Mouse (Mus musculus): ENCODE results near the gene Dock2. TPM values are rescaled to one million over a fixed set of nuclear protein-coding genes. Genes with fewer than 3 reads are reported as not detected.
"Not testable (repeated sequence)": the region's sequence is repeated elsewhere in the genome, so short reads cannot be mapped to it uniquely, and the experiment has no call there.

The Dock2 gene
- polyA plus RNA-seq (2012; rRNA removed) = 5.3 and 8.7 TPM in 2 replicates

DNA sequence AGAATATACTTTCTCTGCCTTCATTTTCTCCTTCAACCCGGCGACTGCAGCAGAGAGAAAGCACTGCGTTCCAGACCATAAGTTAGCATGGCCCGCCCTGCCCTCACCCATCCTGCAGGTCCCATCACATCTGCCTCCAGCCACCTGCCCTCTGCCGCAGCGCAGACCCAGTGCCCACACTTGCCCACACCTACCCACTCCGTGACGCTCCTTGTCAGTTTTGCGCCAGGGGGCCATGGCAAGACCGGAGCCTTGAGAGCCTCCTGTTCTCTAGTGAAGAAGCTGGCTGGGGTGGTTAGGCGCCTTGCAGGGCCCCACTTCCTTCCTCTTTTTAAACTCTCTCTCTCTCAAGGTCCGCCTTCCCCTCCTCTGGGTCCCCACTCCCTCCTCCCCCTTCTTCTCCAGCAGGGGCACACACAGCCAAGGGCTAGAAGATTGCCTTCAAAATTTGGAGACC lies at the start of gene Dock2:
Gene Dock2, minus strand, starts transcription at position 306 of the 457 bp plus-strand sequence.
- DNase-seq = peak; percentile 13
- WGBS = 63% methylated on average over 12 of the region's 12 CpGs
- H3K4me3 ChIP-seq (replicated peaks; ENCODE audit: extremely low read depth, low read depth, low read length) = peak within 1 kb of the TSS; percentile 81

GRCm38 (mm10) chr11:34832678-34833077 lies 49.0 kb upstream of the Dock2 start:
- Histone ChIP-seq H3K4me1 (ENCODE audit: control insufficient read depth, insufficient read depth, low read length) (peaks cover 3% of the 10 kb centered on the region; the same call in 1 of the 2 replicates), H3K4me3 (replicated peaks; ENCODE audit: extremely low read depth, low read depth, low read length) (no peak overlapping the region)
- no peak for DNase-seq
- TF ChIP-seq CTCF (IDR thresholded peaks at IDR 0.05; ENCODE audit: insufficient read depth, low read length) (no peak), POLR2A (IDR thresholded peaks at IDR 0.05; ENCODE audit: borderline replicate concordance, extremely low read depth, low read depth, low read length) (no peak)
- WGBS = 4% methylated on average over 5 of the region's 5 CpGs

More for the DNA sequence above, at the start of gene Dock2:
- TF ChIP-seq CTCF (IDR thresholded peaks at IDR 0.05; ENCODE audit: insufficient read depth, low read length) (no peak), POLR2A (IDR thresholded peaks at IDR 0.05; ENCODE audit: borderline replicate concordance, extremely low read depth, low read depth, low read length) (peak; percentile 24; the same call in 1 of the 2 replicates)
- H3K4me1 ChIP-seq (ENCODE audit: control insufficient read depth, insufficient read depth, low read length) = no peaks in the 10 kb centered on the region; the same call in 1 of the 2 replicates

DNA sequence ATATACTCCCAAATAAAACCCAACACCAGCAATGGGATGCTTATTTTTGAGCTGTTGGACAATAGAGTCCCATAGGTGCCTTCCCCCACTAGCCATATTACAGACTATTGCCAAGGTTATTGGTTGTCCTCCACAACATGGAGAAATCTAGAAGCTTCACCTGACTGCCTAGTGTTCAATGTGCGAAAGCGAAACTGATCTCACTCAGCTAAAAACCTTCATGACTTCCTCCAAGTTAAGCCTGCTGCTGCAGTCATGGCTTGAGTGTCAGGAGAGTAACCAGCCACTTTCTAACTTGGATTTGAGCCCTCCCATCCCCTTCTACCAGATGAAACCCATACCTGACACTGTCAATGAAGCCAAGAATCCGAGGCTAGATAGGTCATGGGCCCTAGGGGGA lies 44.1 kb upstream of the Dock2 start:
- H3K4me3 ChIP-seq (replicated peaks; ENCODE audit: extremely low read depth, low read depth, low read length) = no peak overlapping the region
- WGBS = 91% methylated on average over 3 of the region's 3 CpGs
- no peaks in the 10 kb centered on the region for H3K4me1 ChIP-seq (ENCODE audit: control insufficient read depth, insufficient read depth, low read length)
- no peak for DNase-seq
- TF ChIP-seq CTCF (IDR thresholded peaks at IDR 0.05; ENCODE audit: insufficient read depth, low read length) (no peak), POLR2A (IDR thresholded peaks at IDR 0.05; ENCODE audit: borderline replicate concordance, extremely low read depth, low read depth, low read length) (no peak)

- TF ChIP-seq POLR2A (IDR thresholded peaks at IDR 0.05; ENCODE audit: borderline replicate concordance, extremely low read depth, low read depth, low read length) (no peak), CTCF (IDR thresholded peaks at IDR 0.05; ENCODE audit: insufficient read depth, low read length) (no peak)
- DNase-seq = no peak
- H3K4me3 ChIP-seq (replicated peaks; ENCODE audit: extremely low read depth, low read depth, low read length) = no peak overlapping the region
- no peaks in the 10 kb centered on the region for H3K4me1 ChIP-seq (ENCODE audit: control insufficient read depth, insufficient read depth, low read length)
- WGBS = 87% methylated on average over 2 of the region's 2 CpGs
Measured at GRCm38 (mm10) chr11:34826940-34827339, 43.2 kb upstream of the Dock2 start.

- 93% methylated on average over 4 of the region's 4 CpGs for WGBS
- no peak for DNase-seq
- no peaks in the 10 kb centered on the region for H3K4me1 ChIP-seq (ENCODE audit: control insufficient read depth, insufficient read depth, low read length)
- TF ChIP-seq CTCF (IDR thresholded peaks at IDR 0.05; ENCODE audit: insufficient read depth, low read length) (no peak), POLR2A (IDR thresholded peaks at IDR 0.05; ENCODE audit: borderline replicate concordance, extremely low read depth, low read depth, low read length) (no peak)
- no peak overlapping the region for H3K4me3 ChIP-seq (replicated peaks; ENCODE audit: extremely low read depth, low read depth, low read length)
Measured at GRCm38 (mm10) chr11:34824791-34825190, 41.1 kb upstream of the Dock2 start.

GRCm38 (mm10) chr11:34814767-34815166 lies 31.1 kb upstream of the Dock2 start:
- DNase-seq = no peak
- TF ChIP-seq CTCF (IDR thresholded peaks at IDR 0.05; ENCODE audit: insufficient read depth, low read length) (no peak), POLR2A (IDR thresholded peaks at IDR 0.05; ENCODE audit: borderline replicate concordance, extremely low read depth, low read depth, low read length) (no peak)
- WGBS = 5% methylated on average over 2 of the region's 2 CpGs
- no peak overlapping the region for H3K4me3 ChIP-seq (replicated peaks; ENCODE audit: extremely low read depth, low read depth, low read length)
- H3K4me1 ChIP-seq (ENCODE audit: control insufficient read depth, insufficient read depth, low read length) = no peaks in the 10 kb centered on the region

DNA sequence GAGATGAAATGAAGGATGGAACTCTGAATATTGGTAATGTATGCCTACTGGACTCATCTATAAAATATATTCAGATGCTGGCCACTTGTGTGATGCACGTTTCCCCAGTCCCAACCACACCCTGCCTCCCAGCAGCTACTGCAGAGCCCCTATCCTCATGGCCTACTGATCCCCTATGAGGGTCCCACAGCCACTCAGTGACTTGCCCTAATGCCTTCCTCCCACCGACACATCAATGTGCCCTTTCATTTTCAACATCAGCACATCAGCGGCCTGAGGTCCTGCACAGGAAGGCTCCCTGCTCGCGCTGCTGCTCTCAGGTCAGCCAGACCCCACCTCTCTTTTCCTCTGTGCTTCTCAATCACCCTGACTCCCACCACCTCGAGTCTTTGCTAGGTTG lies 30.6 kb upstream of the Dock2 start:
- no peak for DNase-seq
- no peak overlapping the region for H3K4me3 ChIP-seq (replicated peaks; ENCODE audit: extremely low read depth, low read depth, low read length)
- no peaks in the 10 kb centered on the region for H3K4me1 ChIP-seq (ENCODE audit: control insufficient read depth, insufficient read depth, low read length)
- no peak for TF ChIP-seq CTCF (IDR thresholded peaks at IDR 0.05; ENCODE audit: insufficient read depth, low read length)
- TF ChIP-seq POLR2A (IDR thresholded peaks at IDR 0.05; ENCODE audit: borderline replicate concordance, extremely low read depth, low read depth, low read length) = no peak
- 88% methylated on average over 6 of the region's 6 CpGs for WGBS

DNA sequence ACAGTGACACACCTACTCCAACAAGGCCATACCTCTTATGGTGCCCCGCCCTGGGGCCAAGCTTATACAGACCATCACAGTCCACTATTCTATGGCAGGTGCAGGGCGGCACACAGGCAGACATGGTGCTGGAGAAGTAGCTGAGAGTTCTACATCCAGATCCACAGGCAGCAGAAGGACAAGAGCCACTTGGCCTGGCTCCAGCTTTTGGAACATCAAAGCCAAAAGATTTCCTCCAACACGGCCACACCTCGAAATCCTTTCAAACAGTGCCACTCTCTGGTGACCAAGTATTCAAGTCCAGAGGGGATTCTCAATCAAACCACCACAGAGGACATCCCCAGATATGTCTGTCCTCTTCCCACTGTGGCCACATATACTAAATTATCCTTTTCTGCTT lies 21.3 kb upstream of the Dock2 start:
- H3K4me3 ChIP-seq (replicated peaks; ENCODE audit: extremely low read depth, low read depth, low read length); DNase-seq; H3K4me1 ChIP-seq (ENCODE audit: control insufficient read depth, insufficient read depth, low read length): not testable (repeated sequence)
- WGBS = 82% methylated on average over 4 of the region's 4 CpGs

DNA sequence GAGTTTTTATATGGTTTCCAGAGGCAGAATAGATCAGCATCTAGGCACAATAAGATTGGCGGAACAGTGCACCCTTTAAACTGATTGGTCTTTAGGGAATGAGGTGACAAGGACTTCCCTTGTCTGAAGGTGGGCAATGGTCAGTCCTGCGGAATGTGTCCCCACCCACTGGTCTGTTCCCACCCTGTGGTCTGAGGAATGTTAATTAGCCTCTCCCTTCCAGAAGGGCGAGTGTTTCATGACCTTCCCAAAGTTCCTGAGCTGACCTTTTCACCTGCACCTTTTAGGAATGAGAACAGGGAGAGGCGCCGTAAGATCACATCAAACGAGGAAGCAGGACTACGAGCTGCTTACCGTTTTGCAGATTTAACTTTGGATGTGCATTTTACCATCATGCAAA lies 14.4 kb upstream of the Dock2 start:
- H3K4me3 ChIP-seq (replicated peaks; ENCODE audit: extremely low read depth, low read depth, low read length); H3K4me1 ChIP-seq (ENCODE audit: control insufficient read depth, insufficient read depth, low read length); DNase-seq: not testable (repeated sequence)
- 58% methylated on average over 8 of the region's 8 CpGs for WGBS

GRCm38 (mm10) chr11:34796097-34796496 lies 12.4 kb upstream of the Dock2 start:
- no peaks in the 10 kb centered on the region for H3K4me1 ChIP-seq (ENCODE audit: control insufficient read depth, insufficient read depth, low read length)
- no peak for TF ChIP-seq CTCF (IDR thresholded peaks at IDR 0.05; ENCODE audit: insufficient read depth, low read length)
- no peak for TF ChIP-seq POLR2A (IDR thresholded peaks at IDR 0.05; ENCODE audit: borderline replicate concordance, extremely low read depth, low read depth, low read length)
- 20% methylated on average over 4 of the region's 4 CpGs for WGBS
- no peak for DNase-seq
- no peak overlapping the region for H3K4me3 ChIP-seq (replicated peaks; ENCODE audit: extremely low read depth, low read depth, low read length)

DNA sequence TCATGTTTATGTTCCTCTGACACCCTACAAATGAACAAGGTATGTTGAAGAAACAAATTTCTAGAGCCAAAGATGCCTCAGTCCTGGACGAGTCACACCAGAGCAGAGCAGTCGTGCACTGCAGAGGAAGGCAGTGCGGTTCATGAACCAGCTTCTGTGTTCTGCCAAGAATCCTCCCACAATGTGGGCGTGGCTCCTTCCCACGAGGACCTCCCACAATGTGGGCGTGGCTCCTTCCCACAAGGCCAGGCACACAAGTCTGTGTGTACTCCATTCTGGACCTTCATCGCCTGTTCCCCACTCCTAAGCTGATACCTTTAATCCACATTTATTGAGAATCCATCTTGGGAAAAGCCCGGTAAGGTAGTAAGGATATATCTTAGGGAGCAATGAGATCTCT lies 8.2 kb upstream of the Dock2 start:
- TF ChIP-seq POLR2A (IDR thresholded peaks at IDR 0.05; ENCODE audit: borderline replicate concordance, extremely low read depth, low read depth, low read length) (no peak), CTCF (IDR thresholded peaks at IDR 0.05; ENCODE audit: insufficient read depth, low read length) (no peak)
- 48% methylated on average over 8 of the region's 8 CpGs for WGBS
- no peaks in the 10 kb centered on the region for H3K4me1 ChIP-seq (ENCODE audit: control insufficient read depth, insufficient read depth, low read length)

More for the DNA sequence above, 8.2 kb upstream of the Dock2 start:
- no peak for DNase-seq
- no peak overlapping the region for H3K4me3 ChIP-seq (replicated peaks; ENCODE audit: extremely low read depth, low read depth, low read length)

All from lung, adult 2 months (tissue).